12 mouse cellular contexts compared by ENCODE assay signal in genomic region chr1:73943255-73943654, GRCm38 (mm10).
A peak's percentile ranks its signal among the peaks of the same experiment; 100 is the strongest.
DNase-seq lines count a peak whose midpoint lies in the region; ATAC-seq and TF ChIP-seq lines count a peak whose summit lies in the region.
"Had no signal": no experiment of that assay in that cellular context is flagged by ENCODE, and none has a peak within 500 bp of the region (broad histone marks: within the 10 kb centered on the region; RNA-seq: fewer than 3 reads in every experiment).

No protein-coding gene starts in this region.

- no peak for TF ChIP-seq CTCF in heart, postnatal 0 days (IDR thresholded peaks at IDR 0.05; ENCODE audit: low read depth)
- TF ChIP-seq CTCF in stomach, postnatal 0 days (IDR thresholded peaks at IDR 0.05; ENCODE audit: low read depth), result no peak

- 0 out of 2 replicates have a peak, but pooled peaks have one; percentile 14 for TF ChIP-seq EP300 in heart, postnatal 0 days (IDR thresholded peaks at IDR 0.05; ENCODE audit: low read depth)
- TF ChIP-seq EP300 in stomach, postnatal 0 days (optimal IDR thresholded peaks at IDR 0.05), result no peak

- peak overlapping the region; percentile 77 for H3K27ac ChIP-seq in heart, postnatal 0 days (ENCODE audit: low read depth)
- peak overlapping the region; percentile 56 for H3K27ac ChIP-seq in midbrain, embryonic 16.5 days (ENCODE audit: low read length)
- no peak overlapping the region for H3K27ac ChIP-seq in midbrain, embryonic 11.5 days (ENCODE audit: low read depth, low read length)
- H3K27ac ChIP-seq in intestine, embryonic 16.5 days (ENCODE audit: low read length), result peak overlapping the region; percentile 81; the same call in 1 of the 2 replicates
- H3K27ac ChIP-seq in stomach, postnatal 0 days (replicated peaks), result peak overlapping the region; percentile 90
- H3K27ac ChIP-seq: forebrain, embryonic 13.5 days had no signal

- H3K27me3 ChIP-seq in heart, postnatal 0 days (ENCODE audit: control insufficient read depth, insufficient read depth, low read length), result no peaks in the 10 kb centered on the region
- H3K27me3 ChIP-seq in midbrain, embryonic 16.5 days (ENCODE audit: control insufficient read depth, insufficient read depth, low read depth, low read length), result no peaks in the 10 kb centered on the region
- no peaks in the 10 kb centered on the region for H3K27me3 ChIP-seq in midbrain, embryonic 11.5 days (ENCODE audit: control insufficient read depth, insufficient read depth, low read length)
- H3K27me3 ChIP-seq in intestine, embryonic 16.5 days (replicated peaks; ENCODE audit: control insufficient read depth, insufficient read depth, low read length), result no peaks in the 10 kb centered on the region
- no peaks in the 10 kb centered on the region for H3K27me3 ChIP-seq in stomach, postnatal 0 days (ENCODE audit: control insufficient read depth, insufficient read depth, low read length)
- H3K27me3 ChIP-seq: CH12.LX; forebrain, embryonic 13.5 days had no signal

- peaks cover 52% of the 10 kb centered on the region for H3K36me3 ChIP-seq in heart, postnatal 0 days (replicated peaks; ENCODE audit: control insufficient read depth, insufficient read depth, low read length)
- H3K36me3 ChIP-seq in midbrain, embryonic 16.5 days (ENCODE audit: control insufficient read depth, insufficient read depth, low read length), result no peaks in the 10 kb centered on the region
- H3K36me3 ChIP-seq in midbrain, embryonic 11.5 days (ENCODE audit: control insufficient read depth, insufficient read depth, low read length), result no peaks in the 10 kb centered on the region; the same call in 1 of the 2 replicates
- H3K36me3 ChIP-seq in intestine, embryonic 16.5 days (ENCODE audit: control insufficient read depth, insufficient read depth, low read length), result no peaks in the 10 kb centered on the region
- H3K36me3 ChIP-seq in stomach, postnatal 0 days (ENCODE audit: control insufficient read depth, insufficient read depth, low read length), result no peaks in the 10 kb centered on the region; the same call in 1 of the 2 replicates

- no peak overlapping the region for H3K4me2 ChIP-seq in heart, postnatal 0 days (ENCODE audit: low read depth, low read length)
- no peak overlapping the region for H3K4me2 ChIP-seq in midbrain, embryonic 16.5 days (ENCODE audit: low read length)
- H3K4me2 ChIP-seq in midbrain, embryonic 11.5 days, result no peak overlapping the region
- H3K4me2 ChIP-seq in intestine, embryonic 16.5 days (ENCODE audit: low read depth, low read length), result no peak overlapping the region
- no peak overlapping the region for H3K4me2 ChIP-seq in stomach, postnatal 0 days (replicated peaks; ENCODE audit: low read depth)
- H3K4me2 ChIP-seq: forebrain, embryonic 13.5 days had no signal

- ATAC-seq in heart, postnatal 0 days (ENCODE audit: insufficient read depth, low read depth), result no peak
- ATAC-seq in midbrain, embryonic 16.5 days, result no peak
- ATAC-seq in midbrain, embryonic 11.5 days (ENCODE audit: low FRiP score), result no peak
- no peak for ATAC-seq in intestine, embryonic 16.5 days
- no peak for ATAC-seq in stomach, postnatal 0 days (ENCODE audit: low FRiP score, low TSS enrichment)
- ATAC-seq: forebrain, embryonic 13.5 days had no signal

- H3K4me1 ChIP-seq in heart, postnatal 0 days (ENCODE audit: control insufficient read depth, insufficient read depth), result peaks cover 53% of the 10 kb centered on the region
- no peaks in the 10 kb centered on the region for H3K4me1 ChIP-seq in midbrain, embryonic 16.5 days (ENCODE audit: control insufficient read depth, insufficient read depth, low read length)
- H3K4me1 ChIP-seq in midbrain, embryonic 11.5 days (ENCODE audit: control insufficient read depth, insufficient read depth, low read length), result peaks cover 7% of the 10 kb centered on the region
- H3K4me1 ChIP-seq in intestine, embryonic 16.5 days (ENCODE audit: control insufficient read depth, insufficient read depth, low read length), result peaks cover 18% of the 10 kb centered on the region
- peaks cover 11% of the 10 kb centered on the region for H3K4me1 ChIP-seq in stomach, postnatal 0 days (replicated peaks; ENCODE audit: control insufficient read depth, insufficient read depth)

- 74% methylated on average over 5 of the region's 5 CpGs for WGBS in heart, postnatal 0 days
- 87% methylated on average over 5 of the region's 5 CpGs for WGBS in midbrain, embryonic 16.5 days
- WGBS in midbrain, embryonic 11.5 days, result 82% methylated on average over 5 of the region's 5 CpGs
- WGBS in intestine, embryonic 16.5 days, result 71% methylated on average over 5 of the region's 5 CpGs
- WGBS in stomach, postnatal 0 days, result 56% methylated on average over 5 of the region's 5 CpGs

- no peak for DNase-seq in heart, postnatal 0 days (ENCODE audit: low spot score)
- no peak for DNase-seq in heart, adult 18-20 months
- no peak for DNase-seq in midbrain, embryonic 11.5 days (ENCODE audit: low spot score, missing footprints)
- no peak for DNase-seq in stomach, postnatal 0 days (ENCODE audit: low spot score)
- DNase-seq in urinary bladder, postnatal 4 days (ENCODE audit: low spot score in 2 of 2), result no peak
- DNase-seq: kidney, adult 11 months; liver; midbrain, embryonic 14.5 days had no signal

- H3K9me3 ChIP-seq in heart, postnatal 0 days (replicated peaks; ENCODE audit: control insufficient read depth, low read length), result no peaks in the 10 kb centered on the region
- no peaks in the 10 kb centered on the region for H3K9me3 ChIP-seq in midbrain, embryonic 16.5 days (replicated peaks; ENCODE audit: control insufficient read depth, low read length, poor library complexity, severe bottlenecking)
- H3K9me3 ChIP-seq in midbrain, embryonic 11.5 days (ENCODE audit: control insufficient read depth, low read length), result no peaks in the 10 kb centered on the region
- H3K9me3 ChIP-seq in intestine, embryonic 16.5 days (ENCODE audit: control insufficient read depth, low read length), result no peaks in the 10 kb centered on the region
- H3K9me3 ChIP-seq in stomach, postnatal 0 days (ENCODE audit: control insufficient read depth, low read length), result no peaks in the 10 kb centered on the region
- H3K9me3 ChIP-seq: forebrain, embryonic 13.5 days had no signal

- no peak overlapping the region for H3K9ac ChIP-seq in heart, postnatal 0 days (replicated peaks; ENCODE audit: low read depth, low read length)
- no peak overlapping the region for H3K9ac ChIP-seq in midbrain, embryonic 16.5 days (ENCODE audit: low read depth, low read length)
- H3K9ac ChIP-seq in midbrain, embryonic 11.5 days (ENCODE audit: low read length), result no peak overlapping the region
- H3K9ac ChIP-seq in intestine, embryonic 16.5 days (ENCODE audit: low read depth, low read length), result no peak overlapping the region
- no peak overlapping the region for H3K9ac ChIP-seq in stomach, postnatal 0 days (ENCODE audit: low read length)
- H3K9ac ChIP-seq: forebrain, embryonic 13.5 days had no signal

- H3K4me3 ChIP-seq in heart, postnatal 0 days (ENCODE audit: low read depth, low read length), result no peak overlapping the region
- no peak overlapping the region for H3K4me3 ChIP-seq in midbrain, embryonic 16.5 days (ENCODE audit: low read depth, low read length)
- no peak overlapping the region for H3K4me3 ChIP-seq in midbrain, embryonic 11.5 days (ENCODE audit: low read depth, low read length)
- no peak overlapping the region for H3K4me3 ChIP-seq in intestine, embryonic 16.5 days (ENCODE audit: low read length)
- H3K4me3 ChIP-seq in stomach, postnatal 0 days (ENCODE audit: low read depth, low read length), result no peak overlapping the region
- H3K4me3 ChIP-seq: forebrain, embryonic 13.5 days had no signal
